Mouse (Mus musculus): ENCODE data around the gene Ptprm.

Gene Ptprm

DNA sequence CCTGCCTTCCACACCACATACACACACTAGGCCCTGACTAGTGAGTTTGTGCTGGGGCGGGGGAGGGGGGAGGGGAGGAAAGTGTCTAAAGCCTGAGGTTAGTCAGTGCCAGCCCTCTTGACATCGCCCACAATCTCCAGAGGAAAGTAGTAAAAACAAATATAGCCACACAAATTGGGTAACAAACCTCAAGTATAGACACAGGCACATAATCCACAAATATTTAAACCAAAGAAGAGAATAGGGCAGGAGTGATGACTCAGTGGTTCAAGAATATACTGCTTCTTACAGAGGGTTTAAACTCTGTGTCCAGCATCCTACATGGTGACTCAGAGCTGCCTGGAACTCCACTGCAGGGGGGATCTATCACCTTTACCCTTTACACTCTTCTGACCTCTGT is 203.8 kb downstream of the Ptprm start:
- DNase-seq (ENCODE audit: extremely low spot score, low read depth, low spot score), result no peak

DNA sequence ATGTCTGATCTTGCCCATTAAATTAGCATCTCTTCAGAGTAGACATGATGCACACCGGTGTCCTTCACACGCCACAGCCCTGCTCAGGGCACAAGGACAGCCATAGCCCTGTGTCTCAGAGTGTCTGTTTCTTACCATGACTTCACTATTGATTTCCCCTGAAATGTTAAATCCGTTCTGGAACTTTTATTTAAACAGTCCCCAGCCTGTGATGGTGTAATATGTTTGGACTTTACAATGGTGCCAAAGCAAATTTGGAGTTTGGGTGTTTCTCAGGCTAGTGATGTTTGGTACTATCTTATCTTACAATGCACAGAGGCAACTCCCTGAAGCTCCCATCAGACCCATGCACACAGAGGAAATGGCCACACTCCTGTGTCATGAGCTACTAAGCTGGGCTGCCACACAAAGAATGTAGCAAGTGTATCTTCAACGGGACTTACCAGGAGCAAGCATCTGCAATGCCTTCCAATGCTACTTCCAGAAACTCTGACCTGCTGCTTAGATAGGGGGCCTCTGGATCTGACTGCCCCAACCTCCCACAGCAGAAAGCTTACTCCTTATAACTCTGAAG is 212.0 kb downstream of the Ptprm start:
- DNase-seq (ENCODE audit: extremely low spot score, low read depth, low spot score), result no peak

GRCm38 (mm10) chr17:67140502-67140901 is 213.8 kb downstream of the Ptprm start:
- no peak for DNase-seq (ENCODE audit: extremely low spot score, low read depth, low spot score)

DNA sequence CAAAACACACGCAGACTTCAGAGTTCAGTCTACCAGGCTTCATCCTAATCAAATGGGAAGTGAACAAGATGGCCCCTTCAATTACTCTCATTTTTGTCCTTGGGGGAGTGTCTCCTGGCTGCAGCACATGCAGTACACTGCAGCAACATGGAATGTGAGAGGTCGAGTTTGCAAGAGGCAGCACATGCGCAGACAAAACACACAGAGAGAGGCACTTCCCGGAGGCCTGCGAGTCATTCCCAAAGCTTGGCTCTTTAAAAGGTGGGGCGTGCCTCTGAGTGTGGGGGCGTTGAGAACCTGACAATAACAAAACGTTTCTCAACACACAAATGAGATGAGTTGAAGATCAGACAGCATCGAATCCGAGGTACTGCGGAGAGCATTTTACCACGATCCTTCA is 215.3 kb downstream of the Ptprm start:
- no peak for DNase-seq (ENCODE audit: extremely low spot score, low read depth, low spot score)

DNA sequence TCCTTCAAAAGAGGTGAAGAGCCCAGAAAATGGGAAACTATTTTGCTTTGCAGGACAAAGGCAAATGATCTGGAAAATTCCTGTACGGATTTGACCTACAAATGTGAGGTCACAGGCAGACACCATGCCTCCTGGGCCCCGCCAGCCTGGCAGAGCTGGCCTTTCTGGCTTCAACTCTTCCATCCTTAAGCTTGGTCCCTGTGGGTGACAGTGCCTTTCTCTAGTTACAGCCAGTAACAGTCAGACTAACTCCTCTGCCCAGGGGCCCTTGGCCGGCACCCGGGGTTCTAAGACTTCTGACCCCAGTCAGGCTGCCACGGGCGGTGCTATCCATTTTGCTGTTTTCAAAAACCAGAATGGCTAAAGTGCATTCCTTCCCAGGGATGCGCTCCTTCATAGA is 217.4 kb downstream of the Ptprm start:
- no peak for DNase-seq (ENCODE audit: extremely low spot score, low read depth, low spot score)

DNA sequence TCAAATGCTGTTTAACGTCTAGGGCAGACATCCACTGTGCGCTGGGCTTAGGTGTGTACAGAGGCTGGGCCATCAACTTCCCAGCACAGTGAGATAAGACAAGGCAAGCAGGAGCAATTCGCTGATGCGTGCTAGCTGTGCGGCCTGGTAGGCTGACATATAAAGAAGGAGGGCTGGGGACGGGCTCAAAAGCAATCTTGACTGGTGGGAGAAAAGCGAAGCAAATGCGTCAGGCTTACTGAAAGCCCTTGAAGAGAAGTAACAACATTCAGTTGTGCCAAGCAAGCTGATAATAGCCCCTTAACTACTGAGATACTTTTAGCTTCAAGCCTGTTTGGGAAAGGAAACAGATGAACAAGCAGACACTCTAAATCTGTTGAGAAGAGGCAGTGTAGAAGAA is 217.8 kb downstream of the Ptprm start:
- DNase-seq (ENCODE audit: extremely low spot score, low read depth, low spot score), result no peak

GRCm38 (mm10) chr17:67134235-67134634 is 220.0 kb downstream of the Ptprm start:
- DNase-seq (ENCODE audit: extremely low spot score, low read depth, low spot score), result no peak

DNA sequence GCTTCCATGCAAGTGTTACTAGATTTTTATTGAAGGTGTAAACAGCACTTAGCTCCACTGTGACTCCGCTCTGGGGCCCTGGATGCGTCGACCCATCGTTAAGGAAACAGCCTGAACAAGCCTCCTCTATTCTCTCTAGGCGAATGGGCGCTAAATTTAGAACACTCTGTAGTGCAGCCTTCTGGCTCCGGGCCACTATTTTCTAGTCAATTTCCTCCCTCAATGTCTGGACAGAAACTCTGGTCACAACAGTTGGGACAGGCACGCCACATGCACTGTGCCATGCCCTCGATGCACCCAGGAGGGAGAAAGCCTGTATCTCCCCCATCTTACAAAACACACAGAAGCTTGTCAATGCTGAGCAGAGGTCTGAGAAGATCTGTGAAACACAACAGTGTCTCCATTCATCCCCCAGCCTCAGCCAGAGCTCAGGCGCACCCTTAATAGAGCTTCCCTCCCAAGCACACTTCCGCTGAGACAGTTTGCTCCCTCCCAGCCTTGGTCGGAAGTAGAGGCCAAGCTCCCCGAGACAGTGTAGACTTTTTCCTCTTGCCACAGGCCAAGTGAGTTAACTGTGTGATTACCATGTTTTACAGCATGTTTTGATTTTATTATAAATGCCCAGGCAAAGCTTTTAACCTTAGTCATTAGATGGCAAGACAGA is 220.7 kb downstream of the Ptprm start:
- DNase-seq (ENCODE audit: extremely low spot score, low read depth, low spot score), result no peak

- no peak for DNase-seq (ENCODE audit: extremely low spot score, low read depth, low spot score)
These were observed 221.2 kb downstream of the Ptprm start for GRCm38 (mm10) chr17:67133026-67133425.

GRCm38 (mm10) chr17:67127530-67127929 is 226.7 kb downstream of the Ptprm start:
- no peak for DNase-seq (ENCODE audit: extremely low spot score, low read depth, low spot score)

GRCm38 (mm10) chr17:67125596-67125995 is 228.7 kb downstream of the Ptprm start:
- no peak for DNase-seq (ENCODE audit: extremely low spot score, low read depth, low spot score)

DNA sequence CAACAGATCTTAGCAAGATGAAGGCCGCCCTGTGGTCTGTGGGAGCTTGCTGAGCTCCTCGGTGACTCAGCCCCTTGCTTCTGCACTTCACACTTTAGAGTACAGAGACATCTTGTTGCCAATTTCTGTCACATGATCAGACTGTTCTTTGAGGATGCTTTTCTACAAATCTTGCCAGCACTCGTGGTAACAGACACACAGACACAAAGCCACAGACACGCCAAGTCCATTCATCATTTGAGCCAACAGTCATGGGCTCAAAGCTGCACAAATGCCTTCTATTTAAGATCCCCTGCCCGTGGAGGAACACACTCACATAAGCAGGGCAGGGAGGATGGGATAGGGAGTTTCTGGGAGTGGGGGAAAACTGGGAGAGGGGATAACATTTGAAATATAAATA is 230.0 kb downstream of the Ptprm start:
- DNase-seq (ENCODE audit: extremely low spot score, low read depth, low spot score), result no peak

- DNase-seq (ENCODE audit: extremely low spot score, low read depth, low spot score), result no peak
These were observed 230.5 kb downstream of the Ptprm start for GRCm38 (mm10) chr17:67123722-67124121.

DNA sequence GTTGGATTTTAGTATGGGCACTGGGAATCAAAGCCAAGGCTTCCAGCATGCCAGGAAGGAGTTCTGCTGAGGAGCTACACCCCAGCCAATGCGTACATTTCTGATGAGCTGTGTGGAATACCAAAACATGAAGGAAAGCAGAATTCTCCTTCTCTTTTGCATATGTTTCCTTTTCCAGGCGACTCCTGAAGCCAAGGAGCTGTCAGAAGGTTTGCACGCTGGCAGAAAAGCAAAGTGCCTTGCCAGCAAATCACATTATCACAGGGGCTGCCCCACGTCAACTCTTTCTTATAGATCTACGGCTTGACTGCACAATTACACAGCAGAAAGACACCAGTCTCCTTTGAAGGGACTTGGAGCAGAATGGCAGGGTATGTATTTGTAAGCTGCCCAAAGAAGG is 233.4 kb downstream of the Ptprm start:
- DNase-seq (ENCODE audit: extremely low spot score, low read depth, low spot score), result no peak

- no peak for DNase-seq (ENCODE audit: extremely low spot score, low read depth, low spot score)
These were observed 235.4 kb downstream of the Ptprm start for GRCm38 (mm10) chr17:67118676-67119340.

- DNase-seq (ENCODE audit: extremely low spot score, low read depth, low spot score), result no peak
These were observed 239.4 kb downstream of the Ptprm start for GRCm38 (mm10) chr17:67114842-67115241.

DNA sequence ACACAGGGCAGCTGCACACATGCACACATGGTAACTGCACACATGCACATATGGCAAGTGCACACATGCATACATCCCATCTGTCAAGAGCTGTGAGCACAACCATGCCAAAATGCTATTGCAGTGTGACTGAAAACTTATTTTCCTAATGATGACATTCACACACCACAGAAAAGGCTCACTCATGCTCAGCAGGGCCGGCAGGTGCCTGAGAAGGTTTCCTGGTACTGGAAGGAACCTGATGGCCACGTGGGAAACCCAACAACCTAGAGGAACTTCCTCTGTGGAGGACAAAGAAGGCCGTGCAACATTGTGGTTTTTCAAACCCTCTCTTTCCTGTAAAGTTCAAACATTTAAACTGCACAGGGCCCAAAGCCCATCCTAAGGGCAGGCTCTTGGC is 241.6 kb downstream of the Ptprm start:
- DNase-seq (ENCODE audit: extremely low spot score, low read depth, low spot score), result no peak

GRCm38 (mm10) chr17:67106176-67106575 is 248.1 kb downstream of the Ptprm start:
- no peak for DNase-seq (ENCODE audit: extremely low spot score, low read depth, low spot score)

DNA sequence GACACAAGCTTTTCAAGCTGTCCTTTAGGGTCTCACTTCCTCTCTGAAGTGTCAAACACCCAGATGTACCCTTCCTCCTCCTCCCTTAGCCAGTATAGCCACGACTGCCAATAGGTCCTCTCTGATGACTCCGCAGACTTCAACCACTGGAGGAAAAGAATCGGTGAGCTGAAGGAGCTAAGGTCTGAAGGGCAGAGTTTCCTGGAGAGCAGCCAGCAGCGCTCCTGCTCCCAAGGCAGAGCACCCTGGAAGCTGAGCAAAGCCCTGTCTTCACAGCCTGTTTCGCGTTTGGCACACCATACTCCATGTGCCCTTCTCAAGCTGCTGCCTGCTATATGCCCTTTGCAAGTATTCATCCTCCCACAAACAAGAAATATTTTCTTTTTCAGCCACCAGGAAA is 252.2 kb downstream of the Ptprm start:
- DNase-seq (ENCODE audit: extremely low spot score, low read depth, low spot score), result no peak

GRCm38 (mm10) chr17:67090997-67091396 is 263.3 kb downstream of the Ptprm start:
- DNase-seq (ENCODE audit: extremely low spot score, low read depth, low spot score), result no peak

DNA sequence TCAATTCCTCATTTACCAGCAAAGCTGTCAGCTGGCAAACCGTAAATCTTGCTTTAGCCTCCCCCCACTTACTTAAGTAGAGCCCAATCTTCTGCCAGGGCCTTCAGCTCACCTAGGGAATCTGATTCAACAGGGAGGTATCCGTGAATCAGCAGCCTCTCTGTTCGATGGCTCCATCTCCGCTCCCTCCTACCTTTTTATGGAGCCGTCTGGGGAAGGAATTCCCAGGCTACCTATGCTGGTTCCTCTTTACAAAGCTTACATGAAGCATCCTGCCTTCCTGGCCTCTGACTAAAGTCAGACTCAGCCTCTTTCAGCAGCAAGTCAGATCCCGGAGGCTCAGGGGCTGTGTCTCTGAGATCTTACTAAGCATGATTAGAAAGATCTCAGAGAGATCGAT is 264.1 kb downstream of the Ptprm start:
- no peak for DNase-seq (ENCODE audit: extremely low spot score, low read depth, low spot score)

DNA sequence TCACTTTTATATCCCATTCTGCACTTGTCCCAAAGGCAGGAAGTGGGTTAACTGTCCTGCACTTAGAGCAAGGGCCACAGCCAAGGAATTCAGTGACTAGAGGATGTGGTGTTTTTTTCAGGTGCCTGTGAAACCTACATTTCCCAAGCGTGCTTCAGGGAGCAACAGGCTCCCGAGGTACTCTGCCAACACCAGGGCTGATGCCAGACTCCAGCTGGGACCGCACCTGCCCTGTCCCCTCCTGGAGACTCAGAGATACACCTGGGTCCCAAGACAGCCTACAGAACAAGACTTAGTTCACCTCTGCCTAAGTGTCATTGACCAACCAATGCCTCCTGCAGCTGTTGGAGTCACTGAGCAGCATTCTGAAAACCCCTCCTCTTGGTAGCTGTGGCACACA is 264.6 kb downstream of the Ptprm start:
- DNase-seq (ENCODE audit: extremely low spot score, low read depth, low spot score), result no peak

- DNase-seq (ENCODE audit: extremely low spot score, low read depth, low spot score), result no peak
These were observed 266.7 kb downstream of the Ptprm start for GRCm38 (mm10) chr17:67087585-67087984.

All from hindlimb bud, embryonic 11.5 days (tissue).